Mouse (Mus musculus): ENCODE measurements at regions not wholly inside any gene's neighbourhood (a gene's known extent, or its start where the extent isn't known, plus 50 kb on each side); places are given as distances from the start of the nearest gene placed in this dataset.

- DNase-seq (ENCODE audit: low spot score), result peak; percentile 36
Measured at GRCm38 (mm10) chr10:19188082-19188742, 168.1 kb upstream of the Olig3 start.

DNA sequence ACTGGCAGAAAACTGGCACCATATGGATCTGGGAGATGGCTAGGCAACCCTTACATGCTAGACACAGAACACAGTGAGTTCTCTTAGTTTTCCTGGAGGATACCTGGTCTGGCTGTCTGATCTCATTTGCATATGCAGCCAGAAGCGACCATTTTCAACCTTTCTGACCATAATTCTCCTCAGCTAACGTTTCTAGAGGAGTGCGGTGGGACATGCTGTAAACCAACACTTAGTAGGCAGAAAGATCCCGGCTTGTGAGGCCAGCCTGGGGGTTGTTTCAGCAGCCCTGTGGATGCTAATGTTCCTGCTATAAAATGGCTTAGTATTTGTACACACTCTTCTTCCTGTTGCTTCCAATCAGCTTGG, 168.6 kb upstream of the Olig3 start:
- DNase-seq (ENCODE audit: low spot score), result no peak

- DNase-seq (ENCODE audit: low spot score), result no peak
Measured at GRCm38 (mm10) chr10:19187084-19187615, 169.2 kb upstream of the Olig3 start.

DNA sequence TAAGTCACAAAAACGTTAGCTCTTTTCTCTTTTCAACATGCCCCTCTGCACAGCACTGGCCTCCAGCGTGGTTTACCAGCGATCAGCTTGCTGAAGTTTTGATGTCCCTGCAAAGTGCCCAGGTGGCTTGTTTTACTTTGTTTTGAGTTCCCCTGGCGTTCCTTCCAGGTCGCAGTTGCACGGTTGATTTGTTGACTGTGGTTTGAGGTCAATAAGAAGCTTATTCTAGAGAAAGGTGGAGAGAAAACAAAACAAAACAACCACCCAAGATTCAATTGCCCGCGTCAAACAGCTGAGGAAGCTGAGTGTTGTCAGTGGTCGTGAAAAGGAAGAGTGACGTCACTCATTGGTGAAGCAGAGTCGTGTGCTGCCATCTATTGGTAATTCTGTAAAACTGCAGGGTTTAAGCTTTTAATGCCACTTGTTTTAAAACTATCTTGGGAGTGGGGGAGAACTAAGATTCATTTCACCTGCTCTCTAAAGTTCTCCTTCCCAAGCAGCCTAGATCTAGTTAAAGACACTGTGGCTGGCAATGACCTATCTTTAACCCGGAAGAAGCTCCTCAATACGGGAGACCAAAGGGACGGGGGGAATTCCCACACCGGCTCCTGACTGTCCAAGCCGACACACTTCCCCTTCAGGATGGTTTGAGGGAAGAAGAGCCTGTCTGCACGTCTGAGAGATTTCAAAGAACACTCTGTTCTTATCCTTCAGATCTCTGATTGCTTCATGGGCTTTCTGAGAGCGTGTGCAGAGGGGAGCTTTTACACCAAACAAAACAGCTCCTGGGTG, 170.3 kb upstream of the Olig3 start:
- DNase-seq (ENCODE audit: low spot score), result peak; percentile 90

GRCm38 (mm10) chr10:19184886-19185285, 169.4 kb upstream of the Tnfaip3 start:
- DNase-seq (ENCODE audit: low spot score), result no peak

GRCm38 (mm10) chr10:19177895-19178294, 162.4 kb upstream of the Tnfaip3 start:
- no peak for DNase-seq (ENCODE audit: low spot score)

GRCm38 (mm10) chr10:19177414-19177813, 162.0 kb upstream of the Tnfaip3 start:
- no peak for DNase-seq (ENCODE audit: low spot score)

DNA sequence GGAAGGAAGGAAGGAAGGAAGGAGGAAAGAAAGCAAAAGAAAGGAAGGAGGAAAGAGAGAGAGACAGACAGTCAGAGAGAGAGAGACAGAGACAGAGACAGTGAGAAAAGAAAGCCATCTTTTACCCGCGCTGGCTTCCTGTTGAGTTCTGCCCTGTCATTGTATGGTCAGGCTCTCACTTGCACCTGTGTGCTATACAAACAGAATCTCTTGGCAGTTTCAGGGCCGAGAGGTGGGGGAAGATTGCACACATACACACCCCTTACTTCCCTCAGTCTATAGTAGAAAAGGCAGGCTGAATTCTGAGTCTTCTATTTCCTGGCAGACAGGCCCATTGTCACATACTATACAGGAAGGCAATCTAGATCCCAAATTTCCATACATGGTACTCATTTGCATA, 160.8 kb upstream of the Tnfaip3 start:
- DNase-seq (ENCODE audit: low spot score), result no peak

- no peak for DNase-seq (ENCODE audit: low spot score)
Measured at GRCm38 (mm10) chr10:19171834-19172233, 156.4 kb upstream of the Tnfaip3 start.

- DNase-seq (ENCODE audit: low spot score), result no peak
Measured at GRCm38 (mm10) chr10:19170596-19170995, 155.1 kb upstream of the Tnfaip3 start.

DNA sequence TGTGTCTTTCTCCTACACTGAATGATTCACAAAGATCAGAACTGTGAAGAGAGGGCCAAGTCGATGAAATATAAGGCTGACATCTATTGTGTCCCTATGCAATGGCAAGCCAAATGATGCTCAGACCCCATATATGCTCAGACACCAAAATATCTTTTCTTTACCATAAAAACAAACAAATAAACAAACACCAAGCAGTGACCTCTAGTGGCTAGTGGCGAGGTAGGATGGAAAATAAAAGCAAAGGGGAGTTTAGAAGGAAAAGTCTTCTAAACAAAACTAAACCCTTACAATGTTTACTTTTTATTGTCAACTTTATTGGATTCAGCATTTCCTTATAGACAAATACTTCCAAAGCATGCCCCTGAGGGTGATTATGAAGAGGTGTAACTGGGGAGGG, 153.8 kb upstream of the Tnfaip3 start:
- DNase-seq (ENCODE audit: low spot score), result no peak

DNA sequence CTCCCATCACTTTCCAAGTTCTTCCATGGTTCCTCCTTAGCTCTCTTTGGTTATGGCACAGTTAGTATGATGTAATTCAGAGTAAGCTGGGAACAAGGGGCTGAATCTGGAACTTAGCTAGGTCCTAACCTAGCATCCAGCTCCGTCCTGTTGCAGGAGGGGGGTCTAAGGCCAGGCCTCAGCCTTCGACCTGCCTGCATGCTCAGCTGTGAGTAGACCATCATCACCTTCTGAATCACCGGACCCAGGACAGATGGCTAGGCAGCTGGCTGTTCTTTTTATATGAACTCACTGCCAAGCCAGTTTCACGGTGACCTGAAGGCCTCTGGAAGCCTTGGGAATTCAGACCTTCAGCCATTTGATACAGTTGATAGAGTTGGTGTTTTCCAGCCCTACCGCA, 152.9 kb upstream of the Tnfaip3 start:
- DNase-seq (ENCODE audit: low spot score), result no peak

GRCm38 (mm10) chr10:19167641-19168271, 152.3 kb upstream of the Tnfaip3 start:
- peak; percentile 60 for DNase-seq (ENCODE audit: low spot score)

GRCm38 (mm10) chr10:19167101-19167500, 151.6 kb upstream of the Tnfaip3 start:
- no peak for DNase-seq (ENCODE audit: low spot score)

- DNase-seq (ENCODE audit: low spot score), result no peak
Measured at GRCm38 (mm10) chr10:19162104-19162503, 146.6 kb upstream of the Tnfaip3 start.

- no peak for DNase-seq (ENCODE audit: low spot score)
Measured at GRCm38 (mm10) chr10:19161149-19161548, 145.7 kb upstream of the Tnfaip3 start.

DNA sequence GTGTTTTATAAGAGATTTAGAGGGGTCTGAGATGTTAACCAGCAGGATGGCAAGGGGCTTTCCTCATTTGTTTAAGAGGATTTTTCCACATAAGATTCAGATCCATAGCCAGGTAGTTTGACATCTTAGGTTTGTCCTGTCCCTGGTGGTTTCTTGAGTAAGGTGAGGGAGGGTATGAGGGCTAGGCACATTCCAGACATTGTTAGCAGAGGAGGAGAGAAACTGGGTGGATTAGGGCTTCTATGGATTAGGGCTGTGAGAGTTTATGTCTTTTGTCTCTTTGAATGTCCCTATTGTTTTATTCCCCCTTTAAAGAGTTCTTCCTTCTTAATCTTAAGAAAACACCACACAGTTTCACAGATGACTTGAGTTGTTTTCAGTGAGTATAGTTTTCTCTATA, 138.6 kb upstream of the Tnfaip3 start:
- no peak for DNase-seq (ENCODE audit: low spot score)

DNA sequence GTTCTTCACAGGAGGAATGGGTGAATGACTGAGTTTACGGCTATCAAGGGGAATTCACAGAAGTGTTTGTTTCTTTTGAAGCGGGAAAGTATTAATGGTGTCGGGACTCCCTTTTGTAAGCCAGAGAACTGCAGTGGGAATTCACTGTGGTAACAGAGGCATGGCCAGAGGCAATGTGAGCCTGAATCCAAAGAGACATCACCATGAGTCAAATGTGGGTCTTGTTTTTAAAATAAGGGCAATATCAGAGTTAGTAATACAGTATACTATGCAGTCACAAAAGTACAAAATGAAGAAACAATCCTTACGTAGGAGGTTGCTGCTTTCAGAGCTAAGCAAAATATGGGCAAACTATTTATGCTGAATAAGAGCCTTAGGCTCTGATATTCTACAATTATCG, 137.3 kb upstream of the Tnfaip3 start:
- no peak for DNase-seq (ENCODE audit: low spot score)

GRCm38 (mm10) chr10:19150766-19151165, 135.3 kb upstream of the Tnfaip3 start:
- DNase-seq (ENCODE audit: low spot score), result no peak

DNA sequence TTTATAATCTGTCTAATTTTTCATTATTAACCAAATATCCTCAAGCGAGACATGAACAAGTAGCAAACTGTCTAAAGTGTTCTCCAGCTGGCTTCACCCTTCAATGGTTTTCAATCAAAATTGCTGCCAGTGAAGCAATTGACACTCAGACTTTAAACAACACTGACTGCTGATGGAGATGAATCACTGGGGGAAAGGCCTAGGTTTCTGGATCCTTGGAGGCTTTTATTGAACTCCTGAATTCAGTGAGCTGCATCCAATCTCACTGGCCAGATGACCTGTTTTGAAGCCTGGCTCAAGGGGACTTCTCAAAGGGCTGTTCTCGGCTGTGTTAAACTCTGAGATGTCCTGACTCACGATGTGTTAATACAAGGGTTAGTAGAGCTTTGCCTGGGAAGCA, 134.5 kb upstream of the Tnfaip3 start:
- DNase-seq (ENCODE audit: low spot score), result peak; percentile 10

GRCm38 (mm10) chr10:19149196-19149869, 133.9 kb upstream of the Tnfaip3 start:
- no peak for DNase-seq (ENCODE audit: low spot score)

DNA sequence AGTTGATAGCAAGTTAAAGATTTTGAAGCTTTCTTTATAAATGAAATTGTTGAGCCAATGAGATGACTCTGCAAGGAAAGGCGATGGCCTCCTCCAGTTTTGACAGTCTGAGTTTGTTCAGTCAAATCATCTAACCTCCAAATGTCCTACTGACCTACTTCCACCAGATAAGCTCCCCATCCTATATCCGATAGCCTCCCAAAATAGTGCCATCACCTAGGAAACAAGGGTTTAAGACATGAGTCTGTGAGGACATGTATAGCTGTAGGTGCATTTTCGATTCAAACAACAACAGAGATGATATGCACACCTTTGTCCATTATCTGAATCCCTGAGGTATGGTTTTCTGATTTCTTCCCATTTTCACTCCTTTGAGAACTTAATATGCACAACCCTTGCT, 126.0 kb upstream of the Tnfaip3 start:
- no peak for DNase-seq (ENCODE audit: low spot score)
